Mouse (Mus musculus): ENCODE measurements around the gene Cyp2t4. TPM values are rescaled to one million over a fixed set of nuclear protein-coding genes. Genes with fewer than 3 reads are reported as not detected.
A peak's percentile ranks its signal among the peaks of the same experiment; 100 is the strongest.

Gene Cyp2t4
- not detected in 2 replicates for total RNA-seq (2014; rRNA removed; ENCODE audit: low replicate concordance)
- not detected in 2 replicates for polyA plus RNA-seq (2015; fragmentation: Nextera tagmentation; extraction: Ambion mirVana)

DNA sequence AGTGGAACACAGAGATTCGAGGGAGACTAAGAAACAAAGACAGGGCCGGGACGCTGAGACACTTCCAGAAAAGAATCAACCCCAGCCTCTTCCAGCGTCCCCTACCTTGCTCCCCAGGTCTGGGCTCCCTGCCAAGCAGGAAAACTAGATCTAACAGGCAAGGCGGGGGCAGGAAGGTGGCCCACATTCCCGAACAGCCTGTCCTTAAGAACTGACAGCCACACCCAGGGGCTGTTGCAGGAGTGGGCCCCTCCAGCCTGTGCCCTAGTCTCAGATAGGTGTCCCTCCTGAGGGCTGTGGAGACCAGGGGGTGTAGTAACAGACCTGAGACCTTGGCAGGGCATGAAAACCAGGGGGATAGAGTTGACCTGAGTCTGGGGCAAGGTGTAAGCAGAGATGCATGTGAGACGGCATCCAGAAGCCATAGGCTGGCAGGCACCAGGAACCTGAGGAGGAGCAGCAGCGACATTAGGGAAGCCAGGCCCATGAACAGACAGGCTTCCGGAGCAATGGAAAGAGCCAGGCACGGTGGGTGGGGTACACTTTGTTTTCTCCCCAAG lies at the start of gene Cyp2t4:
Cyp2t4 (plus strand) TSS at position 510 of the 560 bp plus-strand sequence.
- ATAC-seq (ENCODE audit: insufficient read depth, low read depth) (peak; percentile 49; the same call in 1 of the 2 replicates), DNase-seq (ENCODE audit: low spot score) (no peak)
- Histone ChIP-seq H3K9ac (replicated peaks; ENCODE audit: low read depth, low read length) (no peak within 1 kb of the TSS), H3K4me3 (ENCODE audit: low read depth, low read length) (no peak within 1 kb of the TSS), H3K4me2 (ENCODE audit: low read depth, low read length) (no peak within 1 kb of the TSS), H3K4me1 (ENCODE audit: control insufficient read depth, insufficient read depth) (no peaks in the 10 kb centered on the region), H3K27ac (ENCODE audit: low read depth) (no peak within 1 kb of the TSS), H3K9me3 (replicated peaks; ENCODE audit: control insufficient read depth, low read length) (no peaks in the 10 kb centered on the region), H3K36me3 (replicated peaks; ENCODE audit: control insufficient read depth, insufficient read depth, low read length) (peaks cover 12% of the 10 kb centered on the region), H3K27me3 (ENCODE audit: control insufficient read depth, insufficient read depth, low read length) (no peaks in the 10 kb centered on the region)
- no peak for TF ChIP-seq EP300 (IDR thresholded peaks at IDR 0.05; ENCODE audit: low read depth)
- 49% methylated on average over 10 of the region's 10 CpGs for WGBS

DNA sequence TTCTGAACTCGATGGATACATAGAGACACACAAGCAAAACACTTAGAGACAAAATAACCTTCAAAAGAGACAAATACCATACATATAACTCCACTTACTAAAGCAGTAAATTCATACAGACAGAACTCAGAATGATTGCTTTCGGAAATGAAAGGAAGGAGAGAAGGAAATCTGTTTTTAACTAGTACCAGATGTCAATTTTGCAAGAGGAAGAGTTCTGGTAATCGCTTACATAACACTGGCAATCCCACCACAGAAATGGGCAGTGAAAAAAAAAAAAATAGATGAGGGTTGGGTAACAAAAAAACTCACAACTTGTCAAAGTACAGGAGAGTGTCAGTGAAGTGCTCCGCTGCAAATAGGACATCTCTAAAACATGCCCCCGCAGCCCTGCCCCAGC lies 48.6 kb upstream of the Cyp2t4 start:
- WGBS: 62% methylated on average over 5 of the region's 5 CpGs
- no peaks in the 10 kb centered on the region for H3K4me1 ChIP-seq (ENCODE audit: control insufficient read depth, insufficient read depth)
- H3K4me3 ChIP-seq (ENCODE audit: low read depth, low read length): no peak overlapping the region
- no peak overlapping the region for H3K4me2 ChIP-seq (ENCODE audit: low read depth, low read length)
- H3K9me3 ChIP-seq (replicated peaks; ENCODE audit: control insufficient read depth, low read length): 0 out of 2 replicates have a peak, but pooled peaks cover 3% of the 10 kb centered on the region
- no peak for ATAC-seq (ENCODE audit: insufficient read depth, low read depth)
- H3K27me3 ChIP-seq (ENCODE audit: control insufficient read depth, insufficient read depth, low read length): no peaks in the 10 kb centered on the region
- no peak overlapping the region for H3K9ac ChIP-seq (replicated peaks; ENCODE audit: low read depth, low read length)
- no peak for DNase-seq (ENCODE audit: low spot score)
- H3K36me3 ChIP-seq (replicated peaks; ENCODE audit: control insufficient read depth, insufficient read depth, low read length): no peaks in the 10 kb centered on the region
- TF ChIP-seq EP300 (IDR thresholded peaks at IDR 0.05; ENCODE audit: low read depth) (no peak), CTCF (IDR thresholded peaks at IDR 0.05; ENCODE audit: low read depth) (no peak)
- no peak overlapping the region for H3K27ac ChIP-seq (ENCODE audit: low read depth)

DNA sequence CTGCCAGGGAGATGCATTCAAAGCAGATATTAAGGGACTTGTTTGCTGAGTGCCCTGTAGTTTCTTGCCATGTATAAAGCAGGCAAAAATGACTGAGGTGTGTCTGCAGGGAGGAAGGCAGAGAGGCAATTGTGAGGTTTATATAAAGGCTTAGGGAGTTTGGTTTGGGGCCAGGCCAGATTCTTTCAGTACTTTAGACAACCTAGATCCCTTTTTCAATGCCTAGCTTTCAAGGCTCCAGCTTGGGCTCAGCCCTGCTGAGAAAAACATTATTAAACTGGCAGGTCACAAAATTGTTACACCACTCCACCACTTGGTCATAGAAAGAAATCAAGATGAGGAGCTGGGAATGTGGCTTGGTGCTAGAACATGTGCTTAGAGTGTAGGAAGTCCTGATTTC lies 43.2 kb upstream of the Cyp2t4 start:
- ATAC-seq (ENCODE audit: insufficient read depth, low read depth): no peak
- no peak for TF ChIP-seq EP300 (IDR thresholded peaks at IDR 0.05; ENCODE audit: low read depth)
- Histone ChIP-seq H3K27ac (ENCODE audit: low read depth) (no peak overlapping the region), H3K9me3 (replicated peaks; ENCODE audit: control insufficient read depth, low read length) (0 out of 2 replicates have a peak, but pooled peaks cover 3% of the 10 kb centered on the region), H3K4me1 (ENCODE audit: control insufficient read depth, insufficient read depth) (no peaks in the 10 kb centered on the region), H3K36me3 (replicated peaks; ENCODE audit: control insufficient read depth, insufficient read depth, low read length) (no peaks in the 10 kb centered on the region), H3K4me3 (ENCODE audit: low read depth, low read length) (no peak overlapping the region), H3K9ac (replicated peaks; ENCODE audit: low read depth, low read length) (no peak overlapping the region), H3K4me2 (ENCODE audit: low read depth, low read length) (no peak overlapping the region), H3K27me3 (ENCODE audit: control insufficient read depth, insufficient read depth, low read length) (no peaks in the 10 kb centered on the region)
- DNase-seq (ENCODE audit: low spot score): no peak

DNA sequence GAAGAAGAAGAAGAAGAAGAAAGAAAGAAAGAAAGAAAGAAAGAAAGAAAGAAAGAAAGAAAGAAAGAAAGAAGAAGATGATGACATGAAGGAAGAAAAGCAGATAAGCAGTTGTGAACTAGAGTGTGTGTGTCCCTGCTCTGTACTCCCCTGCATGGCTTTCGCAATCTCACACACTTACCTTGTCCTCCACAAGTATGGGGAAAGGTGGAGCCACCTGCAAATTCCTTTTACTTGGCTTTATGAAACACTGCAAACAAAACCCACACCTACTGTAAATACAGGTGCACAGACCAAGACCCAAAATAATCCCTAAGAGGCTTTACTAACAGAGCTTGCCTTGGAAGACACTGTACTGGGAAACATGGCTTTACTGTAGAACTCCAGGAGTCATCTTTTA lies 42.5 kb upstream of the Cyp2t4 start:
- H3K27ac ChIP-seq (ENCODE audit: low read depth): no peak overlapping the region
- no peak for ATAC-seq (ENCODE audit: insufficient read depth, low read depth)
- no peak for TF ChIP-seq CTCF (IDR thresholded peaks at IDR 0.05; ENCODE audit: low read depth)
- TF ChIP-seq EP300 (IDR thresholded peaks at IDR 0.05; ENCODE audit: low read depth): no peak

DNA sequence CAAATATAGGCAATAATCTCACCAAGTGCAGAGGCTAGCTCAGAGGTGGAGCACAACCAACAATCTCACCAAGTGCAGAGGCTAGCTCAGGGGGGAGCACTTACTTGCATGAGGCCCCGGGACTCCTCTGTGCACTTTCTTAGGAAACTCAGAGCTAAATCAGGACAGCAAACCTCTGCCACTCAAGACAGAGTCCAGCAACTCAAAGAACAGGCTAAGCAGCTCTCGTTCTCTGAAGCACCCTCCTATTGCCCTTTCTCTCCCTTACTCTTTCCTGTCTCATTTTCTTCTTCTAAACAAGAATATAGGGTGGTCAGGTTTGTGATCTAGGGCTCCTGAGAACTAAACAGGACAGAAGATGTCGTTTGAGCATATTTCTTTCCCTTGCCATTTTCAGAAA lies 41.5 kb upstream of the Cyp2t4 start:
- no peak for DNase-seq (ENCODE audit: low spot score)
- 0 out of 2 replicates have a peak, but pooled peaks cover 3% of the 10 kb centered on the region for H3K9me3 ChIP-seq (replicated peaks; ENCODE audit: control insufficient read depth, low read length)
- TF ChIP-seq EP300 (IDR thresholded peaks at IDR 0.05; ENCODE audit: low read depth) (no peak), CTCF (IDR thresholded peaks at IDR 0.05; ENCODE audit: low read depth) (no peak)
- H3K4me3 ChIP-seq (ENCODE audit: low read depth, low read length): no peak overlapping the region
- no peak overlapping the region for H3K27ac ChIP-seq (ENCODE audit: low read depth)
- H3K9ac ChIP-seq (replicated peaks; ENCODE audit: low read depth, low read length): no peak overlapping the region
- H3K36me3 ChIP-seq (replicated peaks; ENCODE audit: control insufficient read depth, insufficient read depth, low read length): no peaks in the 10 kb centered on the region
- no peaks in the 10 kb centered on the region for H3K27me3 ChIP-seq (ENCODE audit: control insufficient read depth, insufficient read depth, low read length)
- H3K4me2 ChIP-seq (ENCODE audit: low read depth, low read length): no peak overlapping the region
- no peaks in the 10 kb centered on the region for H3K4me1 ChIP-seq (ENCODE audit: control insufficient read depth, insufficient read depth)
- ATAC-seq (ENCODE audit: insufficient read depth, low read depth): no peak
- WGBS: 64% methylated on average over 3 of the region's 3 CpGs

More for the DNA sequence above, 42.5 kb upstream of the Cyp2t4 start:
- Histone ChIP-seq H3K4me3 (ENCODE audit: low read depth, low read length) (no peak overlapping the region), H3K9me3 (replicated peaks; ENCODE audit: control insufficient read depth, low read length) (0 out of 2 replicates have a peak, but pooled peaks cover 3% of the 10 kb centered on the region), H3K36me3 (replicated peaks; ENCODE audit: control insufficient read depth, insufficient read depth, low read length) (no peaks in the 10 kb centered on the region), H3K27me3 (ENCODE audit: control insufficient read depth, insufficient read depth, low read length) (no peaks in the 10 kb centered on the region), H3K4me2 (ENCODE audit: low read depth, low read length) (no peak overlapping the region), H3K9ac (replicated peaks; ENCODE audit: low read depth, low read length) (no peak overlapping the region), H3K4me1 (ENCODE audit: control insufficient read depth, insufficient read depth) (no peaks in the 10 kb centered on the region)
- no peak for DNase-seq (ENCODE audit: low spot score)
- WGBS: 72% methylated on average over 1 of the region's 1 CpGs

DNA sequence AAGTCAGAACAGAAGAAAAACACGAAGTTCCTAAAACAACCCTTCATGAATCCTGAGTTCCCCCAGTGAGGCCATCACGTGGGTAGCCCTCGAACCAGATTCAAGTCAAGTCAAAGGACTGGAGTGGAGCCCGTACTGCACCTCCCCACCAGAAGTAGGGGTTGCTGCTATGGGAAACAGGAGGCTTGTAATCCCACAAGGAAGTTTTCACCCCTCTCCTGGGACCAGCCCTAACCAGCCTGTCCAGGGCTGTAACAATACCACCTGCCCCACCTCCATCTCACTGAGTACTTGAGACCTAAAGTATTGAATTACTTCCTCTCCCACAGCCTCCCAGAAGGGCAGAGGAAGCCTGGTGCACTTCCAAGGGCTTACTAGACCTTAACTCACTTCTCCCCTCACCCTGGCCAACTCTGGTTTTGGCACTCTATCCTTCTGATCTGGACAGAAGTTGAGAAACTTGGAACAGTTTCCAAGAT lies 35.4 kb upstream of the Cyp2t4 start:
- DNase-seq (ENCODE audit: low spot score): no peak
- no peak for ATAC-seq (ENCODE audit: insufficient read depth, low read depth)
- Histone ChIP-seq H3K4me1 (ENCODE audit: control insufficient read depth, insufficient read depth) (no peaks in the 10 kb centered on the region), H3K4me3 (ENCODE audit: low read depth, low read length) (no peak overlapping the region), H3K36me3 (replicated peaks; ENCODE audit: control insufficient read depth, insufficient read depth, low read length) (no peaks in the 10 kb centered on the region), H3K9ac (replicated peaks; ENCODE audit: low read depth, low read length) (no peak overlapping the region), H3K9me3 (replicated peaks; ENCODE audit: control insufficient read depth, low read length) (no peaks in the 10 kb centered on the region), H3K4me2 (ENCODE audit: low read depth, low read length) (no peak overlapping the region), H3K27me3 (ENCODE audit: control insufficient read depth, insufficient read depth, low read length) (no peaks in the 10 kb centered on the region), H3K27ac (ENCODE audit: low read depth) (no peak overlapping the region)
- no peak for TF ChIP-seq CTCF (IDR thresholded peaks at IDR 0.05; ENCODE audit: low read depth)
- TF ChIP-seq EP300 (IDR thresholded peaks at IDR 0.05; ENCODE audit: low read depth): no peak
- WGBS: 51% methylated on average over 4 of the region's 4 CpGs

Data from heart, postnatal 0 days (tissue).